Mouse (Mus musculus): Measurements from ENCODE around the gene Cabin1.

Cabin1 gene

GRCm38 (mm10) chr10:75697693-75698092 is 66.4 kb downstream of the Cabin1 start:
- no peak for DNase-seq

GRCm38 (mm10) chr10:75696597-75697355 is 67.4 kb downstream of the Cabin1 start:
- DNase-seq, result no peak

- no peak for DNase-seq
Observed at GRCm38 (mm10) chr10:75695521-75695920, 68.6 kb downstream of the Cabin1 start.

DNA sequence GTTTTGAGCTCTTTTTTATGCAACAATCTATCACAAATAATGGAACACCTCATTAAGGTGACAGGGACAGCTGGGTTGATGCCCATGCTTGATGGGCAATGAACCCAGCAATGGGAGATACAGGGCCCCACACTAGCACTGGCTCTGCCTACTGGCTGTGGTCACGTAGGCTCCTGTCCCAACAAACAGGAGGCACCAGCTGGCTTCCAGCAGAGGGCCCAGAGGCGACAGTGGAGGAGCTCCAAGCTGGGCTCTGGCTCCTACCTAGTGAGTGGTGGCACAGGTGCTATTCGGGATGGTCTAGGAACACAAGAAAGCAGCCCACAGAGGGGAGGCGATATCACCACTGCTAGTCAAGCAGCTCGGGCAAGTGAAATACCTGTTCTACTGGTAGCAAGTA is 69.1 kb downstream of the Cabin1 start:
- DNase-seq, result no peak

- no peak for DNase-seq
Observed at GRCm38 (mm10) chr10:75694567-75694966, 69.6 kb downstream of the Cabin1 start.

DNA sequence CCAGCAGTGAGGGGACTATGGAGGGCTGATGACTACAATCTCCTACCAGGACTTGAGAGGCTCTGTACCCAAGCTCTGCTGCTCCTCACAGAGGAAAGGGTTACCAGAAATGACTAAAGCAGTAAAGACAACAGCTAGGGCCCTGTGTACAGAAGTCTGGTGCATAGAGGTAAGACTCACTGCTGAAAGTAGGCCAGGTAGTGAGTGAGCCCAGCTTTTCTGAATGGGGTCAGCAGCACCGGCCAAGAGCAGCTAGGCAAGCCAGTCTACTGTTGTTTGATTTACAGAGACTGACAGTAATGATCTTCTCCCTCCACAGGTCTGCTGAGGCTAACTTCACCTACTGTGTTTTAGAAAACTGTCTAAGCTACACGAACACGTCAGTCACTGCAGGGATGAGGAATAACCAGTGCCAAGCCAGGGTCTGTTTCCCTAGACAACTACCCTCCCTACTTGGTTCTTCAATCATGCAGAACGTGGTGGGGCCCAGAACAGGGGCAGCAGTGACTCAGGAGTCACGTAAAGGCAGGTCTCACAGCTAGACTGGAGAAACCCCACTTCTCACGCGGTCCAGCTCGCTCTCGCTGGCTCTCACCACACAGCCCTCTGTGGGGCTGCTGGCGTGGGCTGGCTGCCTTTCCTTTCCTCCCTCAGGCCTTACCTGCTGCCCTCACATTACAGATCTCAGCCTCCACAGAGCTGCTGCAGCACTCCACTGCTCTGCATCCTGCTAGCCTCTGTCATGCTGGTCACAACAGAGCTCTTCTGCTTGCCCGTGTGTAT is 70.5 kb downstream of the Cabin1 start:
- no peak for DNase-seq

DNA sequence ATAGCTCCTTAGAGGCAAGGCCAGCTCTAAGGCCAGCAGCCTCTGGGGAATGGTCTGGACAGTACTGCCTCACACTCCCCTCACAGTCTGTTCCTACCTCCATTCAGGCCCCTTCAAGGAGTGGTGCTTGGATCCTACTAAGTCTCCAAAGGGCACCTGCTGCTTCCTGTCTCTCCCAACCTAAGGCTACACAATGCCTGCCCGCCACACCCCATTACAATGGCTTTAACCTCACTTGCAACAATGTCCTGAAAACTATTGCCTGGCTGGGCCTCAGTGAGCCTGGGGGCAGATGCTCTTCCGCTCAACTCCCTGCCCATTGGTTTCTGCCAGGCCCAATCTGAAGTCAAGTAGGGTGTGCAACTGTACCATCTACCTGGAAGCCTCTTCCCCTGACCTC is 75.5 kb downstream of the Cabin1 start:
- no peak for DNase-seq

DNA sequence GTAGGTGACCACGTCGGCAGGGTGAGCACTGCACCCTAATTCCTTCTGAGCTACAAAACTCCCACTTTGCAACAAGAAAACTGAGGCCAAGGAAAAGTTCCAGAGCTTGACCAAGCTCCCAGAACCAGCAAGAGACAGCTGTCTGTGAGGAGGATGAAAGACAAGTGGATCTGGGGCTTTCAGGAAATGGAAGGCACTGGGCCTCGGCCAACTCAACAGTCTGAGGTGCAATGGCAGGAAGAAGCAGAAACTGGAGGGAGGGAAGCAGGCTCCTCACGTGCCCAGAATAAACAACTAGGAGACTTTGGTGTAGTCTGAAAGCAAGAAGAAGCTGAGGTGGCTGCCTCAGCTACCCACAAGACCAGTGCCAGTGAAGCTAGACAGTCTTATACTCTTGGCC is 77.4 kb downstream of the Cabin1 start:
- DNase-seq, result no peak

DNA sequence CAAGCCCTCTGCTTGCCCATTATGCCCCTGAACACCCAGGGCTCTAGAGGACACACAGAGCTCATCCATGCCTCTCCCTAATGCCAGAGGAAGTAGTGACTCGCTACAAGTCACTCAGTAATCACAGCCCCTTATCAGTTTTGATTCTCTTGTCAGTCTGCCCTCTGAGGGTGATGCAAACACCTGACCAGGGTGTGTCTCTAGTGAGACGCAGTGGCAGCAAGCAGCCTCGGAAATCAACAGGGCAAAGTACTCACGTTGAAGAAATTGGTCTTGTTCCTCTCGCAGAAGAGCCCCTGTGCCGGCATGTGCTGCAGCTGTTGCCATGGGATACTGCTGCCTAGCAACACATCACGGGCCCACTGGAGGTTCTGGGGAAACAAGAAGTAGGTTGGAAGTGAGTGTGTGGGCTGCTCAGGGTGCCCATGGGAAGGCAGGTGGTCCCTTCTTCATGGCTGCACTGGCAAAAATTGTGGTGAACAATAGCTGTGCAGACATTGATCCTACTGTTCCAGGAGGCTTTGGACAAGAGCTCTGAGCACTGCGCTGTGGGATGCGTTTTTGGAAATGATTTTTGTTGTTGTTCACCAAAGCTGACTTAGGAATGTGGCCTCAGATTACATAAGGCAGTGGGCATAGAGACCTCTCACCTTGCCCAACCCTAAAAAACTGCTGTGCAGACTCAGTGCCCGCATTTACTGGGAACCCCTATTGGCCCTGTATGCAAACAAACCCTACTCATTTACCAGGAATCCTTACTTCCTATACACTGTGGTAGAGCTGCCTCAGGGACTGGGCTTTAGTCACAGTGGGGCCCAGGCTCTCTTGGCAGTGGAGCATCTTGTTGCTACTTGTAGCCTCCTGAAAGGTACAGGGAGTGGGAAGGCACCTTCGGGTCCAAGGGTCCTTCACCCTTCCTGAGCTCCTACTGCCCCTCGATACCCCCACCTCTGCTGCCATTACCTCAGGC is 79.8 kb downstream of the Cabin1 start:
- DNase-seq, result no peak

DNA sequence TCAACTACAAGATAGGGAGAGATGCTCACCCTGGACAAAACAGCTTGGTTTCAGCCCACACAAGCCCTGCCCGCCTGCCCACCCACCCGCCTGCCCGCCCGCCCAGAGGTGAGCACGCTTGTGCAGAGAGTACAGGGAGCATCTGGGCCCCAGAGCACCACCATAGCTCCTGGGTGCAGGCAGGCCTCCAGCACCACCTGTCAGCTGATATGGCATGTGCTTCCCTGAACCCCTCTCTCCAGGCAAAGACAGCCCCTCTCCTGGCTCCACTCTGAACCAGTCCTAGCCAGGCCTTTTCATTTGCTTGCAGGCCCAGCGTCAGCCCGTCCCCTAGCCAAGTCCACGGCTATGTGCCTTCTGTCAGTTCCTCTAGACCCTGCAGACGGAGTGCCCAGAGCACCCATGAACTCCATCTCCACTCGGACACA is 83.6 kb downstream of the Cabin1 start:
- DNase-seq, result no peak

DNA sequence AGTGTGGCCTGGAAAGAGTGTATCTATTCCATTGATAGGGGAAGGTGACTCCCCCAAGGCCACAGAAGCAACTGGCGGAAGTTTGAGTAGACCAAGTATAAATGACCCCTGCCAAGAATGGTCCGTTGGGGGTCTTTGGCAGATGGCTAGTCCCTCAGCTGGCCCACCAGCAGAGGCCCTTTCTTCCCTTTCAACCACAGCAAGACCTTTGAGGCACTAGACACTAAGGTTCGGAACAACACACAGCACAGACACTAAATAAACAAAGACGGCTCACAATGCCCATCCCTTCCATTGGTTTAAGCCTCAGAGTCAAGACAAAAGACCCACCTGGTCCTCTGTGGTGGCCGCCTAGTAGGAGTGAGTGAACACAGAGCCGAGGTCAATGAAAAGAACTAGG is 84.9 kb downstream of the Cabin1 start:
- no peak for DNase-seq

DNA sequence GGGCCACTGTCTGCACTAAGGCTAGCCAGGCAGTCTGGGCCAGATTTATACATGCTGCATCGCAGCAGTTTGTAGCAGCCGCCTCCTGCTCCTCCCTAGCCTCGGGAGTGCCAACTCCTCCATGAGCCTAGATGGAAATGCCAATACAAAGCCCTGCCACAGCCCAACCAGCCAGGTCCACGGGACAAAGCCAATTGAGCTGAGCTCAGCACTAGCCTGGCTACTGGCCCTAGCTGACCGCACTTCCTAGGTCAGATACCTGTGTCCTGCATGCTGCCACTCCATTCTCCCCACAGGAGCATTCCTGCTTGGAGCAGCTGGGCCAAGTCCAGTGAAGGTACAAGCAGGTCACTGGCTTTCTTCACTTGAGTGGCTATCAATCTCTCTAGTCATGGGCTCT is 86.2 kb downstream of the Cabin1 start:
- peak; percentile 52 for DNase-seq

DNA sequence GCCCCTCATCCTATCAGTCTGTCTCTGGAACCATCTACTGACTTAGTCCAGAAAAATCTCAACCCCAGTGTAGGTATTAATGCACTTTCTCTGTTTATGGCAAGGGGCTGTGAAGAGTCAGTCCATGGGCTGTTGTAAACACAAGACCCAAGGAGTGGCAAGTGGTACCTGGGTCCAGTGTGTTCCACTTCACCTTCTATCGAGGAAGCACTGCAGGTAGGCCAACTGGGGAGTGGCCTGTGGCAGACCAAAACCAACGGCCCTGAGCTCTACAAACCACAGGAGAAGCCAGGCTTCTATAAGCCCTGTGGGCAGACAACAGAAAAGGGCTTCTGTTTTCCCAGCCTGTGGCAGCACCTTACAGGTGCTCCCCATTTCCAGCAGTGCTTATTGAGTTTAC is 86.6 kb downstream of the Cabin1 start:
- no peak for DNase-seq

DNA sequence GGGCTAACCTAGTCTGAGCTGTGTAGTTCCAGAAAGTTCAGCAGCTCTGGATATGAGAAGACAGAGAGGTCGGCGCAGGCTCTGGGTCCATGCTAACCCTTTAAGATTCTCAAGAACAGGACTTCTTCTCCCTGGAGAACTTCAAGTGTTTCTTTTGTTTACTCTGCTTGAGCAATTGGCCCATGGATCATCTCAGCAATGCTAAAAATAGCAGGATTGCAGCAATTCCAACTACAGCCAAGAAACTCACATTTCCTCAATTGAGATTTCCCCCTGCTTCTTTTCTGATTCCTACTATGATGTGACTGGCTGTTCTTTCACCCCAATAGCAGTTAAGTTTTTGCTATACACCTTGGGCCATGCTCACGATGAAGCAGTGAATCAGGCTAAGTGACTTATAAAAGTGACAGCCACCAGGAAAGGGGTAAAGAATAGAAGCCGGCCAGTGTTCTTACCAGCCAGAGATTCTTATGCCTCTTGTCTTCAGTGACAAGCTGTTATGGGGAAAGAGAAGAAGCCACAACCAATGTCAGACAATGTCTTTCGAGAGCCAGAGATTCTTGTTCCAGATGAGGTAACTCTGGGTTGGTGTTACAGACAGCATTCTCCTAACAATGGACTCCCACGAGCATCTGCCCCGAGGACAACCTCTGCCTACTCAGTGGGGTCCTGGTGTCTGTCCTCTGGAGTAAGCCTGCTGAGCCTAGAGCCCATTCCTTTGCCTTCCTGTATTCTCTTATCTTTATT is 87.1 kb downstream of the Cabin1 start:
- peak; percentile 30 for DNase-seq

DNA sequence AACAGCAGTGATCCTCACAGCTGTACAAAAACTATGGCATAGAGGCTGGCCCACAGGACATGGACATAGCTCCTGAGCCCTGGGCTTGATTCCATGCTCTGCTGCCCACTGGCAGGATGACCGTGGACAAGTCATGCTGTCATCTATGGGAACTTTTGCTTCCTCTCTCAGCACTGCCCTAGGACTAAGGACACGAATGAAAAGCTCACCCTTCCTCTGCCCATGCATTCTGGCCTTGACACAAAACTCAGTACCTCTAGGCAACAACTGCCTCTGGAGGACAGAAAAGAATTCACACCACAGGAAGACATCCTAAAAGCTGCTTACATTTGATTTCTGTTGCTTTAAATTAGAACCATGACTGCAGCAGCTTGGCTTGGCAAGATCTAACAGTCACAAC is 87.9 kb downstream of the Cabin1 start:
- no peak for DNase-seq

GRCm38 (mm10) chr10:75675594-75675993 is 88.5 kb downstream of the Cabin1 start:
- no peak for DNase-seq

DNA sequence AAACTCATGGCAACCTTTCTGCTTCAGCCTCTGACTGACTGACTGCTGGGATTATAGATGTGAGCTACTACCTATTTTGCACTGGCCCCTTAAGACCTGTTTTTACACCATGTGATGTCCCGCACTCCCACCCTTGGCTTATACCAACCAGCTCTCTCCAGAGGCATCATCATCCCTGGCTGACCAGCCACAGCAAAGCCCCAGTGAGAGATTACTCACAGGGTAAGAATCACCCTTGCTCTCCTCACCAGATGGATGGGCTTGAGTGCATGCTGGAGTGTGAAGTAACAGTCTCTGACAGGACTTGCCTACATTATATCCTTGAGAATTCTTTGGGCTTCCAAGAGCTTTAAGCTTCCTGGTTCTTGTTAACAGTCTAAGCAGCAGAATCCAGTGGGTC is 94.2 kb downstream of the Cabin1 start:
- no peak for DNase-seq

GRCm38 (mm10) chr10:75667911-75668270 is 96.2 kb downstream of the Cabin1 start:
- DNase-seq, result peak; percentile 79

DNA sequence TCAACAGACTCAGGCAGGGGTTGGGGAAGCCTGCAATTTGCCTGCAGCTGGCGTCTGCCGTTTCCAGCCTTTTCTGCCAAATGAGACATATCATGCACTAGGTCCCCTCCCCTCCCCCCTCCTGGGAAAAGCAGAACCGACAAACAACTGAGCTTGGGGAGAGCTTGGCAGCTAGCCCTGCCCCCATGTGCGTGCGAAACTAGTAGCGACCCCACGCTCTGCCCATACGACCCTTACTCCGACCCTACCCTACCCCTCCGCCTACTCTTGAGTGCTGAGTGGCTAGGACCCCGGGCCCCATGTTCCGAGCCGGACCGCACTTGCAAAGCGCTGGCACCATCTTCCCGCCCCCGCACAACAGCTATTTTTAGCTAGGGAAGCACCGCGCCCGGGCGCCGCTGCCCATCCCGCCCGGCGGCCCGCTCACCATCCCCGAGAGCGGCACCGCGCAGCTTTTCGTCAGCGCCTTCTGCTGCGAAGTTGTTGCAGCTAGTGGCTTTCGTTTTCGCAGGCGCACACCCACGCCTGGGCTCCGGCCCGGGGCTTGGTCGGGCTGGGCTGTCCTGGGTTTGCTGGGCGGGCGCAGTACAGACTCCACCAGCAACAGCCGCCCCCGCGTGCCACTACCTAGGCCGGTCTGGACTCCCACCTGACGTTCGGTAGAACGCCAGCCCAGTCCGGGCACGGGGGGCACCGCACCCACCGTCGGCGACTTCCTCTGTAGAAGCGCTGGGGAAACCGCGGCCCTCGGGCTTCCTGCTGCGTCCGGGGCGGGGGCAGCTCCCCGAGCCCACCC is 96.8 kb downstream of the Cabin1 start:
- peak; percentile 72 for DNase-seq

DNA sequence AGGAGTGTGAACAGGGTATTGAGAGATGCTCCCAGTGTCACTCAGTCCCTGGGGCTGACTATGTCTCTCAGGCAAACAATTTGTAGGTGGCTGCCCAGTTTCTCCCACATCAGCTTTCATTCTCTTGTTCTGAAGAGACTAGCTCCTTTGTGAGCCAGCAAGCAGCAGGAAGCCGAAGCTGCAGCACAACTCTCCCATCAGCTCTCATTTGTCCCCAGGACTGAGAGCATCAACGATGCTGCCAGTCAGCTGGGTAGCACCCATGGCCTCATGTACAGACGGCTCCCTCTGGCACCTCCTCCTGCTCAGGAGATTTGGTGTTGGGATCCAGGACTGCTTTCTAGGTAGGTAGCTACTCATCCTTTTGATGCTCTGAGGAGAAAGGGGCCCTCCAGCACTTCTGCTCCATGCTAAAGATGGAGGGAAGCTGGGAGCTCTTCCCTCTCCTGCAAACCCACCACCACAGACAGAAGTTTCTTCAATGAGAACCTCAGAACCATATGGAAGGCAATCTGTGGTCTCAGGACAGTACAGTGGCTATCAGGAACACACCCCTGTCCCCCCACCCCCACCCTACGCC is 97.6 kb downstream of the Cabin1 start:
- no peak for DNase-seq

DNA sequence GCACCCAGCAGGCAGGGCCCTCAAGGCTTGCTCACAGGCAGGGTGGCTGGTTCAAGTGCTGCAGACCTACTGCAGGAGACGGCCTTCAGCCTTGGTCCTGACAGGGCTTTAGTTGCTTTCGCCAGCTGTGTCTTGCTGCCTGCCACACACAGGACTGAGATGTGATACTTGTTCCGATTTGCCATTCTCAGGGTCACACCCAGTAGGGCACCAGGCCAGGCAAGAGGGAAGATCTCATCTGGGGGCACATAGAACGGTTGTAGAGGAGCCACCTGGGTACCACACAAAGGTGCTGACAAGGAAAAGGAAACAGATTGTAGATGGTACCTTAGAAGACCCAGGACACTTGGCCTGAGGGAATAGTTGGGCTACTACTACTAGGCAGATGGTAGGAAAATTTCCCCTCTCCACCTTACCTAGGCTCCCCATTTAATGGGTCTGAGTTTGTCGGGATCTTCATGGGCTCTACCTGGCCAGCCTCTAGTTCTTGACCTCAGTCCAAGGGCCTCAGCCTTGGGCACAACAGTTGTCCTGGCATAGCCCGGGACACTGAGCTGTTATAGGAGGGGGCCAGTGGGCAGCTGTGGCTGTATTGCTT is 99.4 kb downstream of the Cabin1 start:
- DNase-seq, result no peak
